Mouse (Mus musculus) embryo, embryonic 10.5 days (tissue): ENCODE results near the gene Enpp6.

Experiments used
- DNase-seq: peaks from one replicate; pipeline ENCODE4 v3.0.0-alpha.2; 2015; ENCODE audit warnings: low spot score

Enpp6 gene

GRCm38 (mm10) chr8:47061105-47061720 lies 74.5 kb downstream of the Enpp6 start:
- peak; percentile 49 for DNase-seq

DNA sequence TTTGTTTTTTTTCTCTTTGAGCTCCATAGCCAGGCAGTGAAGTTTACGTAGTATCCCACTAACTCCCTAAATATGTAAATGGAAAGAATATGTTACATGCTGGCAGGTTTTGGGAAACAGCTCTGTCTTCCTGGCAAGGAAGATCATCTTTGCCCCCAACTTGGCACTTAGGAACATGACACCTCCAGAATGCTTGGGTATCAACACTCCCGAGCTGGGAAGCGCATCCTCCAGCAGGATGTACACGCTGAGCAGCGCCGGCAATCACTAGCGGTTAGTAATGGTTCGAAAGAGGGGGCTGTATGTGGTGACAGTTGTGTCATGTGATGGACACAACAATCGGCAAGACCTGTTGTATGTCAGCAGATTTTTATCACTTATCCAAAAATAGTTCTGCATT lies 80.4 kb downstream of the Enpp6 start:
- no peak for DNase-seq

DNA sequence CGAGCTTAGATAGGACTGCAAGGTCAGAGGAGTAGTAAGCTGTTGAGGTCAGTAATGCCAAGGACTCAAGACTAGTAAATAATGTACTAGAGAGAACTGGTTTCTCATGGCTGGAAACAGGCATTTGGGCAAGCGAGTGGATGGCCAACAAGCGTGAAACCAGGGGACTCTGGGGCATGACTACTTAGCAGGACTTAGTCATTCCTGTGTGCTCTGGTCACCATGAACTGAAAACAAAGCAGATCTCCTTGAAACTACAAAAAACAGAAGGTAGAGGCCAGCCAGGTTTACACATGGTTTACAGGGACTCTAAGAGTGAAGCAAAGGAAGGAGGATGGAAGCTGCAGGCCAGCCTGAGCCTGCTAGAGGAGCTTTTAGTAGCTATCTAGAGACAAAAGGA lies 82.9 kb downstream of the Enpp6 start:
- no peak for DNase-seq

DNA sequence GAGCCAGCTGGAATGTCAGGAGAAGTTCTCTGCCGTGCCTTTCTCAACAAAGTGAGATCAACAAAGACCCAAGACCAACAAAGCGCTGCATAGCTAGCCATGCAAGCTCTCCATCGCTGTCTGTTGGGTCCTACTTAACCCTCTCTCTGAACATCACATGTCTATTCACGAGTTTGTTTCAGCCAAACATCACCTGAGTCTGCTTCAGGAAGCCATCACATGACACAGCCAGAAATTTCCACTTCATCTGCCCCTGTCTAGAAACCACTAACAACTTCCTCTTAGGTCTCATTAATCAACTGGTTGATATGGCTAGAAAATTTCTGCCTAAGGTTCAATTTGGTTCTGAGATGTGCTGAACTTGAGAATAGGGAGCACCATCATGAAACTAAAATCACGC lies 85.3 kb downstream of the Enpp6 start:
- DNase-seq = no peak

GRCm38 (mm10) chr8:47075941-47076555 lies 89.4 kb downstream of the Enpp6 start:
- DNase-seq = peak; percentile 42

GRCm38 (mm10) chr8:47080037-47080436 lies 93.3 kb downstream of the Enpp6 start:
- DNase-seq = peak; percentile 21

- DNase-seq = no peak
Observed at GRCm38 (mm10) chr8:47082201-47083027, 95.7 kb downstream of the Enpp6 start.

- DNase-seq = no peak
Observed at GRCm38 (mm10) chr8:47090021-47090420, 103.3 kb downstream of the Enpp6 start.

GRCm38 (mm10) chr8:47105617-47106016 lies 118.9 kb downstream of the Enpp6 start:
- no peak for DNase-seq

DNA sequence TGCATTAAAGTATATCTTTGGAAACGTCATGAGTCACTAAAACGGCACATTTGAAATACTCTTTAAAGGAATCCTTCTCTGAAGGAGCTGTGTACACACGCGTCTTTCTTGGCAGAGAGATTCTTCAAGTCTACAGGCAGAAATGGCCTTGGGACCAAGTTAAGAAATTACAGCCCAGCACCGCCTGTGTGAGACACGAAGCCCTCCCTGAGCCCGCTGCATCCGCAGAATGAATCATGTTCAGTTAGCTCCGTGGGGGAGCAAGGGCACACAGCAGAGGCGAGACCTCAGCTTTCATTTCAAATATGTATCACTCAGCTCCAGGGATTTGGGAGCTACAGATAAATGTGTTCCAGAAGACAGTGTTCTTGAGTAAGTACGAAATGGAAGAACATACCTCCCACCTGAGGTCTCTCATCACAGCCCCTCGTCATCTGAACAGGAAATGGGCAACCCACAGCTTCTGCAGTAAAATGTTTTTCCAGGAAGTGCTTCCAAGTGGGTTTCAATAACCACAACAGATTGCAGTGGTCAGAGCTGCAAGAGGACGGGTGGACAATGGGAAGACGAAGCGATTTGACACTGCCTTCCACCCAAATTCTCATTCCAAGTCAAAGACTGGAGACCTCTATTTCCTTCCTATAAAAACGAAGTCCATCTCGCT lies 127.6 kb downstream of the Enpp6 start:
- DNase-seq = no peak

- no peak for DNase-seq
Observed at GRCm38 (mm10) chr8:47117336-47117735, 130.6 kb downstream of the Enpp6 start.

- no peak for DNase-seq
Observed at GRCm38 (mm10) chr8:47119895-47120294, 133.2 kb downstream of the Enpp6 start.

DNA sequence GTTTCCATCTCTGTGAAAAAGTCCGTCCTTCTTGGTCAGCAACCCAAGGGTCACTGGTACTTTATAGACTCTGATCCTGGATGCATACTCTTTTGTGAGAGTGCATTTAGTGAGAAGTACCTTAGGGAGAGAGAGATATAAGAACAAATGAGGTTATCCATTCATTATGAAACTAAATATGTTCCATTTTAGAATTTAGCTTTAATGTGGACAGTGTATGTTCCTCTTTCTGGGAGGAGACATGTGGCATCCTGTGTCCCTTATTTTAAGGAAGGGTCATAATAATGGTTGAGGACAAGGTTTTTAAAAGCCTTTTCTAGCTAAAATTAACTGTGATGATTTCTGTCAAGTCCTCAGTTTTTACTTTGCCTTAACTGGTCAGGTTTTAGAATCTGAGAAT lies 142.2 kb downstream of the Enpp6 start:
- DNase-seq = no peak

DNA sequence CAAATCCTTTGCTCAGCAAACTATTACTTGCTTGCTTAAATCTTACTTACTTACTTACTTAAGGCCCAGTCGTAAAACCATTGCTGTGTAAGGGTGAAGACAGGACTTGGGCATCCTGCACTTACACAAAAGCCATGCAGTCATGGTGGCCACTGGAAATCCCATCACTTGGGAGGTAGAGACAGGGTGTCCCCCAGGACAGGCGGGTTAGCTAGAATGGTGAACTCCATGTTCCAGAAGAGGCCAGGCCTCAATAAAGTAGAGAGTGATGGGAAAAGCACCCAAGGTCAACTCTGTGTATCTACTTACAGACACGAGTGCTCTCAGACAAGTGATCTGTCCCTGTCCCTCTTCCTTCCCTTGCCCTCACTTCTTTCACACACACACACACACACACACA lies 146.7 kb downstream of the Enpp6 start:
- DNase-seq = no peak

DNA sequence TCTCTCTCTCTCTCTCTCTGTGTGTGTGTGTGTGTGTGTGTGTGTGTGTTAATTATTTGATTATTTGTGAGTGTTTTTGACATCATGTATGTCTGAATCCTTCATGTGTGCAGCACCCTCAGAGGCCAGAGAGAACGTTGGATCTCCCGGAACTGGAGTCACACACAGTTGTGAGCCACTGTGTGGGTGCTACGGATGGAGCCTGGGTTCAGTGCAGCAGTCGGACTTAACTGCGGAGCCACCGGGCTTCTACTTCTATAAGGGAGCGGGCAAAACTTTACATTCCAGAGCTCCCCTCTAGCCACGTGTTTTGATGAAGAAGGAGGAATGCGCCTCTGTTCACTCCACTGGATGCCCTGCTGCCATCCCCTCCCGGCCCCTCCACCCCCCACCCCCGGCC lies 148.0 kb downstream of the Enpp6 start:
- peak; percentile 7 for DNase-seq

- peak; percentile 41 for DNase-seq
Observed at GRCm38 (mm10) chr8:47135586-47135985, 148.9 kb downstream of the Enpp6 start.

DNA sequence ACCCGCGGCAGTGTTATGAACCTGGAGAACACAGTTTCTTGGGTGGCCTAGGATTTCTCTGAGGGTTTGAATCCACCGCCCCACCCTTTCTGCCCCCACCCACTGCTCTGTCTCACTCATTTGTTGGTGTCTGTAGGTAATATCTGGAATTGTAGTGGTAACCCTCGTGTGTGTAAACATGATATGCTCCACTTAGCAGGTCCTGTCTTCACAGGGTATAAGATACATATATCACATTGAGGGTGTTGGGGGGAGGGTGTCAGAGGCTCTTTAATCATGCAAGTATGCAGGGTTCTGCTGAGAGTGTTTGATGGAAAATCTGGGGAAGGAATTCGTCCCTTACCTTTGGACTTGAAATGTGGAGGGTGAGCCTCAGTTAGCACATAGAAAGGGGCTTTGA lies 149.4 kb downstream of the Enpp6 start:
- DNase-seq = peak; percentile 30

DNA sequence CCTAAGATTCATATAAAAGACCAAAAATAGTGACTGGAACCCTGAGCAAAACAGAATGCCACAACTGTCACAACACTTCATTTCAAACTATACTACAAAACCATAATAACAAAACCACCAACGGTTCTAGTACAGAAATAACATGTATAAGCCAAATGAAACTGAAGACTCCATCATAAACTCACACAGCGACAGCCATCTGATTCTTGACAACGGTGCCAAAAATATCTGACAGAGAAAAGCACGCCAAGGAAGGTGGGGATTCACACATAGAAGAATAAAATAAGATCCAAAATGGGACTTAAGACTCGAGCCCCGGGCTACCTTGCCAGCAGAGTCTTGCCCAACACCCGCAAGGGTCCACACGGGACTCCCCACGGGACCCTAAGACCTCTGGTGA lies 158.6 kb downstream of the Enpp6 start:
- no peak for DNase-seq
